Mouse (Mus musculus): ENCODE data around the gene Krtap3-1.

Krtap3-1 gene

DNA sequence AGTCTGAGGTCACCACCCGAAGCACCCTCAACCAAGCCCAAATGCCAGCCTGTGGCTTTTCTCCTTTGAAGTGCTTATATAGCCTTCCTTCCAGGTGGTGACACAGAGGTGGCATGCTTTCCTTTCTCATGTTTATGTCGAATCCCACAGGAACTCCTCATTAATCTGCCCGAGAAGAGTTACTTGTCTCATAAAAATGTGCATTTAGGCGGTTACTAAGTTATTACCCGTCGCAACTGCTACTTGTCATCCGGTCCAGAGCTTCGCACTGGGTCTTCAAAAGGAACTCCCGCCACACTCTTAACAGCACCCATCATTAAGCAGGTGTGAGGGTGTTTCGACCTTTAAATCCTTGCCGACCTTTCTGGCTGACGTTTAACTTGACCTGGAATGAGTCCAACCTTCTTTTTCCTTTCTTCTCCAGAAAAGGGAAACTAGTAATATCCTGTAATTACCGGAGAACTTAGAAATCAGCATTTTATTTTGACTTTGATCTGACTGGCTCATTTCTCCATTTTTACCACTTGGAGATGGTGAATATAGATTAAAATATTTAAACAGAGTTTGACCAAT lies 45.1 kb downstream of the Krtap3-1 start, which contains the start of gene Krt39:
Gene Krt39 (minus strand): TSS at position 51 of the 573 bp plus-strand sequence.
- no peak for DNase-seq (ENCODE audit: low spot score)

All from ovary, postnatal 14 days (tissue).